Mouse (Mus musculus) regulatory T cell (primary cell): Measurements from ENCODE around the gene Myo6.

Experiments used
- in situ Hi-C: fragments of 300-600 bp; cut with MboI, MseI; formaldehyde crosslinking; loops from one replicate; pipeline ENCODE4 v1.15.1; 2025; ENCODE audit warnings: high pct_unique_total_duplicates

Gene Myo6

DNA sequence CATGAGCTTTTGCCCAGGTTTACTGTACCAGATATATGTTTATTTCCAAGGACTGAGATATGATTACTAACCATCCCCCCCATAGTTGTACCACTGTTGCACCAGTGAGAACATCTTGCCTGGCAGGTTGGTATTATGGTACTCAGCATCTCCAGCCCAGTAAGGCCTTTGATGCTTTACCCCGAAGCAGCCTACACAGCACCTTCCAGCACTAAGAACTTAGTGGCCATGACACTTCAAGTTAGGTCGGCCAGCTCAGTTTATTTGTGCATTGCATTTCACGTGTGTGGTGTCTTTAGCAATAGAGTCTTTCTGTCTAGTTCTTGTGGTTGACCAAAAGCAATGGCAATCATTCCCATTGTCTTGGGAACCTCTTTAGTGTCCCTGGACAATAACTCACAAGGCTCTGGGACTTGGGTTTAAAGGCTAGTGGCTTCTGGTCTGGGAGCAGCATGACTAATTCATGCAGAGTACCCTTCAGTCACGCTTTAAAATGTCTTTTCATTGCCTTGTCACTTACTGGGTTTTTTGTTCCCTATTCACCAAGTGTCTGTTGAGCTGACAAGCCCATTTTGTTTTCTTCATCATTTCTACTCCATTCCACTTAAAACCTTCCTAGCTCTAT is 69.1 kb downstream of the Myo6 start:
- in situ Hi-C loops, result no loop called here

DNA sequence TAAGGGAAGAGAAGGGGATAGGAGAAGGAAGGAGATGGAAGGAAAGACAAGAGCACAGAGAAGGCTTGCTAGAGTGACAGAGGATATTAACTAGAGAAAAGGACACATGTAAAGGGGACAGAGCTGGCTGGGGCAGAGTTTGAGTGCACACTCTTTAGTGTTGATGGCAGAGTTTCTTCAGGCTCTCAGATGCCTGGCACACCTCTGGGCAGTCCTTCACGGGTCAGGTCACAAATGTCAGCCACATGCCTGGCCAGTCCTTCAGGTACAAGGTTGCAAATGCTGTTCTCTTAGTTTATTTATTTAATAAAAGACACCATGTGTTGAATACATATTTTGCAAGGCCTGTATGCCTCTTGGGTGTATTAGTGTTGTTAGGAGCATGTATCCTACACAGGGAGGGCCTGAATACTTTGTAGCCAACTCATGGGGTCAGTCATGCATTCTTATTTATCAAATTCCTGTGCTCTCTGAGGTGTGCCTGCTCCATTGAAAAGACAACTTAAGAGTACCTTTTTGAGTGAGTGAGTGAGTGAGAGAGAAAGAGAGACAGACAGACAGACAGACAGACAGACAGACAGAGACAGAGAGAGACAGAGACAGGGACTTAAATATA is 72.5 kb downstream of the Myo6 start:
- in situ Hi-C loops, result no loop called here

DNA sequence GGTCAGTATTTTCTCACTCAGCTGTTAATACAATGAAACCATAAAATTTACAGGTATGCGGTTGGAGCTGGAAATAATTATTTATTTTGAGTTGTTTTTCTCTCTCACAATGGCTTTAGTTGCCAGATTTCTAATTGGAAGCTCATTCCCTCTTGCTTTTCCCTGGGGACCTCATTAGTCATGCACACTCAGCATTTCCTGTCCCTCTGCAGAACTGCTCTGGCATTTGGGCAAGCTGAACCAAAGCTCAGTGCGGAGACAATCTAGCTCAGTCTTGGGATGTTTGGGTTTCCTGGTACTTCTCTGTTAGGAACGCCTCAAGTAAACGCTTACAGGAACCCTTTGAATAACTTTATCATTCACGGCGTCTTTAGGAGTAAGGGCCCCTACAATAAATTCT is 76.9 kb downstream of the Myo6 start:
- in situ Hi-C loops, result no loop called here

DNA sequence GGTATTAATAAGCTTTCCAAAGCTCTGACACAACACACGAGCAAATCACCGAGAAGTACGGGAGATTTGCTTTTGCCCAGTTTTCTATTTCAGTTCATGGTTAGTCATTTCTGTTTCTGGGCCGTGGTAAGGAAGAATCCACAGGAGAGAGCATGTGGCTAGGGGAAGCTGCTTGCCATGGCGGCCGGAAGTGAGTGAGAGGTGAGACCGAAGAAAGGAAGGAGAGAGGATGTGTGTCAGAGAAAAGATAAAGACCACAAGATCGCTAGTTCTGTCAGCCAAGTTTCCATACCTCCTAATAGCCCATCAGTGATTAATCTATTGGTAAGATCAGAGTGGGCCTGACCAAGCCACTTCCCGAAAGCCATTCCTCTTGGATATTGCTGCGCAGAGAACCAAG is 87.3 kb downstream of the Myo6 start:
- in situ Hi-C loops, result no loop called here

GRCm38 (mm10) chr9:80253241-80253640 is 88.4 kb downstream of the Myo6 start:
- in situ Hi-C loops, result no loop called here

- in situ Hi-C loops, result no loop called here
Observed at GRCm38 (mm10) chr9:80256561-80256960, 91.7 kb downstream of the Myo6 start.

DNA sequence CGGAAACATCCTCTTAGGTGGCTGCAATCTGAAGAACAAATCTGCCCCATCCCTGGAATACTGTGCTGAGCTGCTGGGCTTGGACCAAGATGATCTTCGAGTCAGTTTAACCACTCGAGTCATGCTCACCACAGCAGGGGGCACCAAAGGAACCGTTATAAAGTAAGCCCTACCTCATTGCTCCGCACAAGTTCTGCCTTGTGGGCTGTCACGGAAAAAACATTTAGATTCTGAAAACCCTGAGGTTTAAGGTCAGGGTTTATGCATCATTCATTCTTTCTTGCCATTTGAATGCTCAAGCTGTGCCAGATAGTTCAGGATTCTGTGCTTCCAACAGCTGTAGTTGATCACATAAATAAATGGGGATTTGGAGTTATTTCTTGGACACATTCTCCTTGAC is 93.6 kb downstream of the Myo6 start:
- in situ Hi-C loops, result no loop called here

DNA sequence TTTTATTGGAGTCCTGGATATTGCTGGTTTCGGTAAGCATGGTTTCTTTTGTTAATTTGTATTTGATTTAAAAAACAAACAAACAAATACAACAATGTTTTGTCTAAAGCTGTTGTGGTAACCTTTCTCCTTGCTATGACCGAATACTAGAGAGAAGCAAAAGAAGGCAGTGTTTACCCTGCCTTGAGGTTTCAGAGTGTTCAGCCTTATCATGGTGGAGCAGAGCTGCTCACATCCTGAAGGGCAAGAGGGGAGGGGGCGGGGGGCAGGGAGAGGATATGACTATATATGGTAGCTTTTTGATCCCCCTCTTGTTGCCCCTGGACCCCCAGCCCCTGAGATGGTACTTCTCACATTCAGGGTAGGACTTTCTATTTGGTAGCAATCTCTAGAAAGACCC is 96.1 kb downstream of the Myo6 start:
- in situ Hi-C loops, result no loop called here

DNA sequence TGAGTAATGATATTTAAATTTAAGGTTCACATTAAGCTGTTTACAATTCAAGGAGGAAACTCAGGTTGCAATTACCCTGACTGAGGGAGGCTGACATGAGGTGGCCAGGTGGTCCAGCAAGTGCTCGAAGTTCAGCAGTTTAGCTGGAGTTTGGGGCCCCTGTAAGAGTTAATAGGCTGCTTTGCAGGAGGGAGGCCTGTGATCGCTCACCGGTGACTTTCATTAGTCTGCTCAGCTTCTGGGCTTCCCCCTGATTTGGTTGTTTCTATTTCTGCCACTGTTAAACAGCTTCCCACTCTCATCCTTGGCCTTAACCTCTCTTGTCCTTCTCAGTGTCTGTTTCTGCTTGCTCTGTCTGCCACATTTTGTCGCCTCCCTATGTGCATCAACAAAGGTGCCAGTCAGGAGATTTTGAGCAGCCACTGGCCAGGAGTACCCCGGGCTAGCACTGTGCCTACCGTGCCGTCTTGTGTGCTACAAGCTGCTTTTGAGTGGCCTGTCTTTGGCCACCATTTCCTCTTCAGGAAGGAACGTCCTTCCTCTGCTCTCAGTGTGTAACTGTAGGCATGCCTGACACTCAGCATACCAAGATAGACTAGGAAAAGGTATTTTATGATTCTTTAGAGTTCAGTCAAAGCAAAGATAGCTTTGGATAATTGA is 97.7 kb downstream of the Myo6 start:
- in situ Hi-C loops, result no loop called here

DNA sequence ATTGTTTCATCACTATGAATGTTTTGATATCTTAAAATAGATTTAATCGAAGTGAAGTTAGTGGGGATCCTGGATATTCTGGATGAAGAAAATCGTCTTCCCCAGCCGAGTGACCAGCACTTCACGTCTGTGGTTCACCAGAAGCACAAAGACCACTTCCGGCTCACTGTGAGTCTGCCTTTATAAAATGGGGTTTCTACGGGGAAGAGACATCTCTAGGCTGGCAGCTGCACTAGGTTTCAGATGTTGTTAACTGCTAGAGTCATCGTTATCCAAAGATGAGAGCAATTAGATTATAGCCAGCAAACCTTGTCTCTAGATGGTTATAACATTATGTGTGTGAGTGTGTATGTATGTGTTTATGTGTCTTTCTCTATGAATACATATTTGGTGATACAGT is 101.3 kb downstream of the Myo6 start:
- in situ Hi-C loops, result no loop called here

DNA sequence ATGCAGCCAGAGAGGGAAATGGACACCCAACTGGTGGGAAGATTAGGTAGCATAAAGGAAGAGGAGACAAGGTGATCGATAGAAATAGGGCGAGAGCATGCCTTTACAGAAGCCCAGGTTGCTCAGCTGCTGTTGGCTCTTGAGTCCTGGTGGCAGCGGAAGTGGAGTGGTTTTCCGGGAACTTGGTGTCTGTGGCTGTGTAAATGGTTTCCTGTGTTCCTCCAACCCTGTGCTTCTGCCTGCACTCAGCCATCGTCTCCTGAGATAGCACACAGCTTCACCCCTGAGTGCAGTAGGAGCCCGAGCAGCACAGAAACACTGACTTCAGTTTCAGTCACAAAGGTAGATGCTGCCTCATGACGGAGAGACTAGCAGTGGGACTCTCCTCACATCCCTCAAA is 101.7 kb downstream of the Myo6 start:
- in situ Hi-C loops, result no loop called here

GRCm38 (mm10) chr9:80269596-80269995 is 104.8 kb downstream of the Myo6 start:
- in situ Hi-C loops, result no loop called here

- in situ Hi-C loops, result no loop called here
Observed at GRCm38 (mm10) chr9:80272951-80273350, 108.1 kb downstream of the Myo6 start.

DNA sequence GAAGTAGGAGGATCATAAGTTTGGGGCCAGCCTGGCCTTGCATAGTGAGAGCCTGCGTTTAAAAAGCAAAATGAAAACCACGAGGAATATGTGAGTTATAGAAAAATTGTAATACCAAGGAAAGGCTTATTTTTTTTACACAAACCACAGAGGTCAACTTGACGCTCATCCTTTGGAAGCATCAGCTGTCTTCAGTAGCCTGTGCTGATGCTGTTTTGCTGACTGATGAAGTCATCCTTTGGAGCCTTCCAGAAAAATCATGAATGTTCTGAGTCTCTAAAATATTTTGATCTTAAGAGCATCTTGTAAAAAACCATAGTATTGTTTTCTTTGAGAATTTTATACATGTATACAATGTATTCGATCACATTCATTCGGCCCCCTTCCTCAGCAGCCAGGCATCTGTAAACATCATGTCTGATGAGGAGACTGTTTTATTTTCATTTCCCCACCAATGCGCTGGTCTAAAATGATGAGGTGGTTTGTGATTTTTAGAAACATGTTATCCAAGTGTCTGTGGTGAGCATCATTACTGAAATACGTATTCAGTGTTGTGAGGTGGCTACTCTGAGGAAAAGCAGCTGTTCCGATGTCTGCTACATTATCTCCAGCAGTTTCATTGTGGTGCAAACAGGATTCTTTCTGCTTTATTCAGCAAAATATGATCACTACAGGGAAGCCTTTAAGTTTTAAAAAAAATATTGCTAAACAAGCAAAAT is 110.4 kb downstream of the Myo6 start:
- in situ Hi-C loops, result no loop called here

DNA sequence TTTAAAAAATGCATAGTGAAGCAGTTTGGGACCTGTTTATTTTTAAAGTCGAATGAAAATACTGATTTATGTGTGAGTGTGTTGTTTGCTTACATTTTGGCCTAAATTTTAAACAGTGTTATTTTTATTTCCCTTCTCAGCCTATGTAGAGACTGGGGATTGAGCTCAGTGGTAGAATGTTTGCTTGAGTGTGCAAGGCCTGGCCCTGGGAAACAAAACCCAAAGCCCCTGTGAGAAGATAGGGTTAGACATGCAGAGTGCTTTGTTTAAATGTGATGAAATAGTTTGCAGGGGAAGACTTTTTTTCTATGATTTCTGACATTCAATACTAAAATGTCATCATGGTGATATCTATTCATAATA is 110.9 kb downstream of the Myo6 start:
- in situ Hi-C loops, result no loop called here

GRCm38 (mm10) chr9:80277157-80277556 is 112.3 kb downstream of the Myo6 start:
- in situ Hi-C loops, result no loop called here

DNA sequence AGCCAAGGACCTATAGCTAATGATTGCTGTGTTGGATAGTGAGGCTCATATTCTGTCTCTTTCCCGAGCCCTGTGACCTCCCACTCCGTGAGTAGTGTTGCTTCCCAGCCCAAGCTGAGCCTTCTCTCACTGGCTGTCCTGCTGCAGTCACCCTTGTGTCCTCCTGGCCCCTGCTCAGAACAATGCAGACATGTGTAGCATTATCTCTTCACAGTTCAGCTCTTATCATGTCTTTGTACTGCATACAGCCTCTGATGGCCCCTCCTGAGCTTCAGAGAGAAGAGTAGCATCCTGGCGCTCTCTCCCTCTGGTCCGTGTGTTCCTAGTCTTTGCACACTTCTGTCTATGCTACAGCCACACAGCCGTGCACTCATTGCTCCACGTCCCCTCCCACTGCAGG is 112.9 kb downstream of the Myo6 start:
- in situ Hi-C loops, result no loop called here

- in situ Hi-C loops, result no loop called here
Observed at GRCm38 (mm10) chr9:80280724-80281123, 115.9 kb downstream of the Myo6 start.

GRCm38 (mm10) chr9:80282426-80282825 is 117.6 kb downstream of the Myo6 start:
- in situ Hi-C loops, result no loop called here

DNA sequence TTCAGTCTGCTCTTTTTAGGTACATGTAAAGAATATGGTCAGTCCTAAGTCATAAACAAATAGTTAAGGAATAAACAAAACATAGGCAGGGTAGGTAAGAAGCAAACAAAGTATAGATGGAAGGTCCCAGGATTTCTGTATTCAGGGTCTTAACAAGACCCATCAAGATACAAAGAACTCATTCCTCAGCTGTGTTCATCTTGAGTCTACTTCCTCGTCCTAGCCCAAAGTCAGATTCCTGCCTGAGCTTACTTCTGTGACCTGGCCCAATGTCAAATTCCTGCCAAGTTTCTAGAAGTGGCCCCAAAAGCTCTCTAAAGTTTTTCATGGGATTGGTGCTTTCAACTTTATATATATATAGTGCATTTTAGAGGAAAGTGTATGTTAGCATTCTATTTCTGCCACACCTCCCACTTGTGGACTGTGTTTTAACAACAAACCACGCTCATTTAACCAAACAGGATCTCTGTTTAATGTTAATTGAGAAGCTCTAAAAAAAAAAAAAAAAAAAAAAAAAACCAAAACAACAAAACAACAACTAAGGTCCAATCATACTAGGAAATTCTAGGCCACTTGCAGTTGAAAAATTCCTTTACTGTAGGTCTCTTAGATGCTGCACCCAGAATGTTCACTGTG is 119.8 kb downstream of the Myo6 start:
- in situ Hi-C loops, result loop anchor here (5.0 kb wide), 1 partner anchor 1338 kb away; no protein-coding TSS in a partner anchor

DNA sequence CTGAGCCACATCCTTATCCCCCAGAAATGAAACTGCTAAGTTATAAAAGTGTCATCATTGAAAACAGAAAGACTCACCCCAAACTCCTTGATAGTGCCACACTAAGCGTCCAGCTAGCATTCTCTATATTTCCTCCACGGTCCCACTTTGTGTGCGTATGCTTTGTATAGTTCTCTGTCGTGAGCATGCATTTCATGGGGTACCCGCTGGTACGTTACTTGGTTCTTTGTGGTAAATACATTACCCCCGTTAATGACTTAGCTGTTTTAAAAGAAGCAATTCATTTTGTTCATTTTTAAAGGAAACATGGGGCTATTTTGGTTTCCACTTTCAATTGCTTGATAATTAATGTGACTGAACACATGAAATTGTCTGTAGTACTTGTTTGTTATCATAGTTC is 122.0 kb downstream of the Myo6 start:
- in situ Hi-C loops, result loop anchor here (5.0 kb wide), 1 partner anchor 1335 kb away; no protein-coding TSS in a partner anchor

DNA sequence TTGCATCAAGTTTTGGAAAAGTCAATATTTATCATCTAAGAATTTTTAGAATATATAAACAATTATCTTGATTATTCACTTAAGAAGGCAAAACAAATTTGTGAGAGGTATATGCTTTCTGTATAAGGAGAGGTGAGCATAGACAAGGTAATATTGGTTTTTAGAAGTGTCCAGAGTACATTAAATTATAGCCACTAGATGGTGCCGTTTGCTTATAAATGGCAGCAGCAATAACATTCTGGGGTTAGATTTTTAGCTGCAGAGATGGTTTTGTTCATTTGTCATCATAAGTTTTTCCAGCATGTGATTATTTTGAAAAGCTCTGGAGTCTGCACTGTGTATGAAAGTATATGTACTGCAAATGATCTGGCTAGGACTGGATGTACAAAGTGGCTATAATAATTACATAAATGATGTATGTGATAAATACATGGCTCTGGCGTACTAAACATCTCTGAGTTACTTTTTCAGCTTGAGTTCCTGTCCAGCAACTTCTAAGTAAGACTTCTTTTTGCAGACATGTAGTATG is 128.3 kb downstream of the Myo6 start:
- in situ Hi-C loops, result no loop called here
